Comparison of ENCODE assay signal across 9 mouse cellular contexts in the genomic region with DNA sequence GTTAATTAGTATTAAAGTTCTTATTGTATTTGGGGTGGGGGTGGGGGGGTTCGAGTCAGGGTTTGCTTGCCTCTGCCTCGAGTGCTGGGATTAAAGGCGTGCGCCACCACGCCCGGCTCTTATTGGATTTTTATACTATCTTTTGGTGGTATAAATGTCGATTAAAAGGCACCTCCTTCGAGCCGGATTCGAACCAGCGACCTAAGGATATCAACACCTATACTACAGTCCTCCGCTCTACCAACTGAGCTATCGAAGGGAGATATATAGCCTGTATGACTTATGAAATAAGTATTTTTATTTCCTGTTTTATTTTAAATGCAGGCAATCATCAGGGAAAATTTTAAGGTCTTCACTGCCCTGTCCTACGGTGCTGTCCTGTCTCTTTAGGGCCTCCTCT. TPM values are rescaled to one million over a fixed set of nuclear protein-coding genes. Genes with fewer than 3 reads are reported as not detected.
DNase-seq lines count a peak whose midpoint lies in the region; ATAC-seq and TF ChIP-seq lines count a peak whose summit lies in the region.
"Had no signal": no experiment of that assay in that cellular context is flagged by ENCODE, and none has a peak within 500 bp of the region (broad histone marks: within the 10 kb centered on the region; RNA-seq: fewer than 3 reads in every experiment).

No protein-coding gene starts in this region.

- TF ChIP-seq CTCF in hindbrain, postnatal 0 days (IDR thresholded peaks at IDR 0.05; ENCODE audit: low read depth): no peak

- H3K4me3 ChIP-seq in hindbrain, postnatal 0 days (ENCODE audit: low read length): no peak overlapping the region

- H3K27ac ChIP-seq in hindbrain, postnatal 0 days: no peak overlapping the region
- H3K27ac ChIP-seq: kidney, postnatal 0 days had no signal

- peaks cover 3% of the 10 kb centered on the region for H3K36me3 ChIP-seq in hindbrain, postnatal 0 days (ENCODE audit: insufficient read depth, low read length)

- WGBS in hindbrain, postnatal 0 days: 15% methylated on average over 14 of the region's 14 CpGs

- no peaks in the 10 kb centered on the region for H3K9me3 ChIP-seq in hindbrain, postnatal 0 days (ENCODE audit: low read length)

- H3K4me2 ChIP-seq in hindbrain, postnatal 0 days (ENCODE audit: low read depth, low read length): no peak overlapping the region

- H3K4me1 ChIP-seq in hindbrain, postnatal 0 days (ENCODE audit: insufficient read depth, low read length): peaks cover 7% of the 10 kb centered on the region

- H3K9ac ChIP-seq in hindbrain, postnatal 0 days (replicated peaks; ENCODE audit: low read length): no peak overlapping the region

- peak; percentile 80 for DNase-seq in heart, adult 11 months
- DNase-seq in heart, postnatal 36 days: no peak
- DNase-seq in thymus, postnatal 0 days (ENCODE audit: low spot score): peak; percentile 64
- no peak for DNase-seq in thymus, adult 18-20 months
- peak; percentile 55 for DNase-seq in hindbrain, postnatal 0 days (ENCODE audit: low spot score)
- peak; percentile 51 for DNase-seq in testis, postnatal 14 days (ENCODE audit: low spot score)
- DNase-seq in layer of hippocampus, postnatal 14 days (ENCODE audit: low spot score in 2 of 2): no peak
- no peak for DNase-seq in spleen, postnatal 14 days (ENCODE audit: low spot score in 2 of 2)

- ATAC-seq in hindbrain, postnatal 0 days: no peak

- intact Hi-C loops in heart, postnatal 36 days (cut with DNase I): loop anchor here (5.0 kb wide), 1 partner anchor 315 kb away; no protein-coding TSS in a partner anchor

- no peaks in the 10 kb centered on the region for H3K27me3 ChIP-seq in hindbrain, postnatal 0 days (ENCODE audit: insufficient read depth, low read length)

RNA-seq across cellular contexts. Expression of gene Abt1, which starts 3.3 kb away (rescaled TPM):
- total RNA-seq in heart, postnatal 36 days (2021): 1 to 10 TPM; 4.3 TPM
- 13.8 and 15.1 TPM in 2 replicates for polyA plus RNA-seq in thymus, postnatal 0 days (2015; fragmentation: Nextera tagmentation; extraction: Ambion mirVana)
- 5.0 and 5.5 TPM in 2 replicates for total RNA-seq in hindbrain, postnatal 0 days (2014; rRNA removed)
- 7.2 and 7.6 TPM in 2 replicates for polyA plus RNA-seq in hindbrain, postnatal 0 days (2015; fragmentation: Nextera tagmentation; extraction: Ambion mirVana)
- 1 to 10 TPM; 7.0 TPM for total RNA-seq in layer of hippocampus, postnatal 14 days (2021)

RNA-seq across cellular contexts. Expression of gene Btn1a1, which starts 38.8 kb away (rescaled TPM):
- total RNA-seq in heart, postnatal 36 days (2021): not detected
- polyA plus RNA-seq in thymus, postnatal 0 days (2015; fragmentation: Nextera tagmentation; extraction: Ambion mirVana): 0.17 and 0.27 TPM in 2 replicates
- 0.40 and 0.89 TPM in 2 replicates for total RNA-seq in hindbrain, postnatal 0 days (2014; rRNA removed)
- 0.15 and 0.24 TPM in 2 replicates for polyA plus RNA-seq in hindbrain, postnatal 0 days (2015; fragmentation: Nextera tagmentation; extraction: Ambion mirVana)
- not detected for total RNA-seq in layer of hippocampus, postnatal 14 days (2021)
- polyA plus RNA-seq: kidney, postnatal 0 days had no signal

RNA-seq across cellular contexts. Expression of gene Zfp322a, which starts 57.9 kb away (rescaled TPM):
- 10 to 100 TPM; 13.6 to 16.5 TPM for total RNA-seq in heart, postnatal 36 days (2021)
- 33.0 and 34.5 TPM in 2 replicates for polyA plus RNA-seq in thymus, postnatal 0 days (2015; fragmentation: Nextera tagmentation; extraction: Ambion mirVana)
- 11.9 and 15.7 TPM in 2 replicates for total RNA-seq in hindbrain, postnatal 0 days (2014; rRNA removed)
- polyA plus RNA-seq in hindbrain, postnatal 0 days (2015; fragmentation: Nextera tagmentation; extraction: Ambion mirVana): 29.3 and 30.0 TPM in 2 replicates
- 10 to 100 TPM; 34.9 to 39.8 TPM for total RNA-seq in layer of hippocampus, postnatal 14 days (2021)

Comparison
In these comparisons a context has a peak if more than half of its experiments do, and no peak if none do; other contexts are left out.
1. DNase-seq: peak in heart, adult 11 months (single experiment), thymus, postnatal 0 days (single experiment), hindbrain, postnatal 0 days (single experiment) and testis, postnatal 14 days (single experiment); none in heart, postnatal 36 days (0 of 2), thymus, adult 18-20 months (0 of 2), layer of hippocampus, postnatal 14 days (0 of 2) and spleen, postnatal 14 days (0 of 2).